Mouse (Mus musculus): ENCODE measurements around the gene Mcoln3.

Gene Mcoln3

GRCm38 (mm10) chr3:146134834-146135233 lies 17.6 kb downstream of the Mcoln3 start:
- no peak for DNase-seq (ENCODE audit: low spot score in 2 of 2)

DNA sequence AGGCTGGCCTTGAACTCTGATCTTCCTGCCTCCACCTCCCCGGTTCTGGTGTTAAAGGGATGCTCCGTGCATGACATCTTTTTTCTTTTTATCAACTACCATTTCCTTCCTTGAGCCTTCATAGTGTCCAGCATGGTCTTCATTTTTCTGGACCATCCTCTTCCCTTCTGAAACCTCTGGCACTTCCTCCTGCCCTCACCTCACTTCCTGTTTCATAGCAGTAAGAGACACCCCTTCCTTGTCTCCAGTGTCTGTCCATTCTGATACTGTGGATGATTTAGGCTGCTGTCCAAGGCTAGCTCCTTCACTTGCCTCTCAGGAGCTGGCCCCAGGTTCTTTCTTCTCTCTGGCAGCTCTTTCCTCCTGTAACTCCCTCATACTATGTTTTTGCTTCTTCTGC lies 18.2 kb downstream of the Mcoln3 start:
- no peak for DNase-seq (ENCODE audit: low spot score in 2 of 2)

DNA sequence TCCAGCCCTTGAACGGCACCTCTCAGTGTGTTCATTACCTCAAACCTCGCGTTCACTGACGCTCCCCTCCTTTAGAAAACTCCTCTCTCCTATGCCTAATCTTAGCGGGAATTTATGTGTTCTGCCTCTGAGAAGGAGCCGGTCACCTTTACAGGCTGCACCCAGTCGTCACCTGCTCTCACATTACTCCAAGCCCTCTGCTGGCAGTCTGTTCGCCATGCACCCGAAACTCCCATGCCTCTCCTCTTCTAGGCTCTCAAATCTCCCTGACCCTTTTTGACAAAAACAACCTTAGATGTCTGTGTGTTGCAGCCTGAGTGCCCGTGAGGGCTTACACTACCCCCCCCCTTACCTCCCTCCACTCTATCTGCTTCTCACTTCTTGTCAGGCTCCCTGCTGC lies 19.2 kb downstream of the Mcoln3 start:
- no peak for DNase-seq (ENCODE audit: low spot score in 2 of 2)

GRCm38 (mm10) chr3:146140276-146140675 lies 23.0 kb downstream of the Mcoln3 start:
- DNase-seq (ENCODE audit: low spot score in 2 of 2) = no peak

DNA sequence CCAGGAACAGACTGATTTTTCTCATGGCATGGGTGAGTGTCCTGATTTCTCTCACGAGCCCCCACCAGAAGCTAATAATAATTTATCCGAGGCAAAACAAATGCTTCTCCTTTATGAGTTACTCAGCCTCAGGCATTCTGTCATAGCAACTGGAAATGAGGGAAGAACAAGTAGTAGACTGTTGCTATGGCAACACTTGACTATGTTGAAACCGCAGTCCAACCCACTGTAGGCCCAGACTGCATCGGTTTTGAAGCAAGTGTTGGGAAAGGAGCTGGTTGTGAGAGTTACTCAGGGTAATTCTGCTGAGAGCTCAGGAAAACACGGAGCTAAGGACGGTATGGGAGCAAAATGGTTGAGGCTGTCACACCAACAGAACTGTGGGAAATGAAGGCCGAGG lies 25.3 kb downstream of the Mcoln3 start:
- DNase-seq (ENCODE audit: low spot score in 2 of 2) = no peak

DNA sequence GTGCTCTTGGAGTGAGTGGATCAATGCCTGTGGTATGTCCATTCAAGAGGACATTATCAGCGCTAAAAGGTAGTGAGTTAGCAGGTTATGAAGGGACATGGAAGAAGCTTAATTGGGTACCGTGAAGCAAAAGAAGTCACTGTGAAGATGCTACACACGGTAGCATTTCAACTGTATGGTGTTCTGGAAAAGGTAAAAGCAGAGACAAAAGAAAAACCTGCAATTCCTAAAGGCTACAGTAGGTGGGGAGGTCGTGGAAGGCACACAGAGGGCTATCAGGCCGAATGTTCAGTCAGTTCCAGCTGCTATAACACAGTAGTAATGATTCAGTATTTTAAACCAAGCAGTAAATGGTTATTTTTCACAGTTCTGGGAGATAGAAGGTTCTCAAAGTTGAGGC lies 28.3 kb downstream of the Mcoln3 start:
- no peak for DNase-seq (ENCODE audit: low spot score in 2 of 2)

DNA sequence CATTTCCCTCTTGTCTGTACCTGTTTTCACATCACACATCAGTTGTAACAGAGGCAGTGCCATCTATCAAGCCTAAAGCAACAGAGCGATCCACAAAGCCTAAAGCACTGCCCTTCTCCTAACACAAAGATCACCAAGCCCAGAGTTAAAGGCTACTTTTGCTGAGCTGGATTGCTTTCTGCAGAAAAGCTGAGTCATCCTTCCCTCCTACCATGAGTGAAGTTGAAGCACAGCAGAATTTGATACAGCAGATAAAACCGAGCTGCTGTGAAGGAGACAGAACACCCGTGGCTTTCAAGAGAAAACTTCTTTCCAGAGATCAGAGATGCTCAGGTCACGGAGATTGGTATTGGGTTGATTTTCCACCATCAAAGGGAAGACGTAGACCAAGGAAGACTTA lies 28.9 kb downstream of the Mcoln3 start:
- DNase-seq (ENCODE audit: low spot score in 2 of 2) = no peak

GRCm38 (mm10) chr3:146149156-146150057 lies 32.2 kb downstream of the Mcoln3 start, which contains the start of gene Mcoln2:
Mcoln2 (plus strand) TSS chr3:146149833.
- peak in 1 of 2 experiments; percentile 14 for DNase-seq (ENCODE audit: low spot score in 2 of 2)

DNA sequence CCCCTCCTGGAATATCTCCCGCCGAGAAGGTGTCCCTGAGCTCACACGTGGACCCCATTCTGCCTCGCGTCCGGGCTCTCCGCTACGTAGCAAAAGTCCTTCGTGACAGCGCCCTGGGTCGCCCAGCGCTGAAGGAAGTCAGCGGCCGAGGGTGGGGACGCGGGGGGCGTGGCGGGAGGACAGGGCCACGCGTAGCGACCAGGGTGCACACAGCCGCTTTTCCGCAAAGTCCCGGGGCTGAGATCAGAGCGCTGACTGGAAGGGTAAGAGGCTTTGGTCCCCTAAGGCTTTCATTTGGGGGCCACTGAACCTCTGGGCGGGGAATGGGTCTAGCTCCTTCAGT lies 32.8 kb downstream of the Mcoln3 start:
- DNase-seq (ENCODE audit: low spot score in 2 of 2) = peak; percentile 20 to 32

- peak in 1 of 2 experiments; percentile 11 for DNase-seq (ENCODE audit: low spot score in 2 of 2)
These were observed 33.3 kb downstream of the Mcoln3 start for GRCm38 (mm10) chr3:146150560-146150959.

DNA sequence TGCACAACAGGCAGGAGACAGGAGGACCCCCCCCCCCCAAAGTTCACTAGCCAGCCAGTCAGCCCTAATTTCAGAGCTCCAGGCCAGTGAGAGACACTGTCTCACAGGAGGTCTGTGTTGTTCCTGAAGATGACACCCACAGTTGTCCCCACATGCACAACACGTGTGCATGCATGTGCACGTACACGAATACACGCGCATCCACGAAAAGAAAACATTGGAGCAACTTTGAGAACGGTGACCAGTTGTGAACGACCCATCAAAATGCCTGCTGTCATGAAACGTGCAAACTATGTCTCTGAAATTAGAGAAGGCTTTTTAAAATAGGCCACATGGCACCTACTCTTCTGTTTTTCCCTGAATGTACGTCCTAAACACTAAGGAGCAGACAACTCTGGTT lies 34.1 kb downstream of the Mcoln3 start:
- DNase-seq (ENCODE audit: low spot score in 2 of 2) = no peak

- no peak for DNase-seq (ENCODE audit: low spot score in 2 of 2)
These were observed 34.5 kb downstream of the Mcoln3 start for GRCm38 (mm10) chr3:146151755-146152154.

DNA sequence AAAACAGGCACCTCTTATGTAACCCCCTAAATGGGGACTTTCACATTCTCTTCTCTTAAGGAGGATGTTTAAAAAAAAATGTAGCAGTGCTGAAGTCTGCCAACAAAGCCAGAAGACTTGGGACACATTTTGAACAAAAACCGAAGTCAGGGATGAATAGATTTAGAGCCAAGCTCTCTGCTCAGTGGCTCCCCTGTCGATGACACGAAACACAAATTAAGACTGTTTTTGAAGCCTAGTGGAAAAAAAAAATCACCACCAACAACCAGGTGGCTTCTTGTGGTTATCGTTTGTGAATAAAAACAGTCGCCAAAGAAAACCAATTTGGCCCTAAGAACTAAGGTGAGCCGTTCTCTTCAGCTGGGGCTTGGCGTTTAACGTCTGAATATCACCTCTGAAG lies 35.1 kb downstream of the Mcoln3 start:
- no peak for DNase-seq (ENCODE audit: low spot score in 2 of 2)

DNA sequence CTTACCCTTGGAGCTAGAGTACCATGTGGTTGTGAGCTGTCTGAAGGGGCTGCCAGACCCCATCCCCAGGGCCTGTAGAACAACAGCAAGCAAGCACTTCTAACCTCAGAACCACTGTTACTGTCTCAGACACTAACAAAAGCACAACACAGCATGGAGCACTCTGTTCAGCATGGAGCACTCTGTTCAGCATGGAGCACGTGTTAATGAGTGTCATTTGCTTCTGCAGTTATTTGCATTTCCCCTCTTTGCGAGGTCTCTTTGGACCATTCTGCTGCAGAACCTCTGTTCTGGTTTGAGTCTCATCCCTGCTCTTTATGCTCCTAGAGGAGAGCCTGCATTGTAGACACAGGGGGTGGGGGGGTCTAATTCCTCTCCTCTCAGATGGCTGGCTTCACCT lies 35.7 kb downstream of the Mcoln3 start:
- DNase-seq (ENCODE audit: low spot score in 2 of 2) = no peak

- DNase-seq (ENCODE audit: low spot score in 2 of 2) = no peak
These were observed 36.8 kb downstream of the Mcoln3 start for GRCm38 (mm10) chr3:146153862-146154611.

DNA sequence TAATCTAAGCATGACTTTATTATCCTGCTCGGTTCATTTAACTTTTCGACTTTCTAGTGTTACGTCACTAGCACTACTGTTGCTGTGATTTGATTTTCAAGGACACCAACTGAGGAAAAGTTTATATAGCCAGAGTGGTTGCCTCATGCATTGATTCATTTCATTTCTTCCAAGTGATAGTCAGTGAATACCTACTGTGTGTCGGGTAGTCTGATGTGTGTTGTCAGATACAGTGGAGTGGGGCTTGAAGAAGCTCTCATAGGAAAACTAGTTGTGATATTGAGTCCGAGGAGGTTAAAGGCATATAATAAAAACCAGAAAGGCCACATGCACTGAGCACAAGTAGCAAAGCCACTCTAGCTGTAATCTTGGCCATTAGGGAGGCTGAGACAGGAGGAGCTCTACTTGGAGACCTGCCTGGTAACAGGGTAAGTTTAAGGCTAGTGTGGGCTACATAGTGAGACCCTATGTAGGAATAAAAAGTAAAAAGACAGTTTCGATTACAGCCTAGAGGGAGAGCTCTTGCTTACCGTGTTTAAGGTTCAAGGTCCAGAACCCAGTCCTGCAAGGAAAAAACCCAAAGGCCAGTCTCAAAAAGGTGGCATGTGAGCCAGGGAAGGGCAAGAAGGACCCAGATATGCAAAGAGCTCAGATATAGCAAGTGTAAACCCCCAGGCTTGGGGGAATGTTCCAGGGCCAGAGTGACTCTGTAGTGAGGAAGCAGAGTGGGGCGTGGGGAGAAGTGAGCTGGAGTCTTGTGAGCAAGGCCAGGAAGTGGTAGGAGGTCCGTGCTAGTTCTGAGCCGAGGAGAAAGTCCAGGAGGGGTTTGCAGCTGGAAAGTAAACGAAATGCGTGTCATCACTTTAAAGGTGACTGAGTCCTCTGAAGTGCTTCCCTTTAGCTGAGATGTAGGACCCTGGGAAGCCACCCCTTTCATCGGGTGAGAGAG lies 38.7 kb downstream of the Mcoln3 start:
- DNase-seq (ENCODE audit: low spot score in 2 of 2) = no peak

DNA sequence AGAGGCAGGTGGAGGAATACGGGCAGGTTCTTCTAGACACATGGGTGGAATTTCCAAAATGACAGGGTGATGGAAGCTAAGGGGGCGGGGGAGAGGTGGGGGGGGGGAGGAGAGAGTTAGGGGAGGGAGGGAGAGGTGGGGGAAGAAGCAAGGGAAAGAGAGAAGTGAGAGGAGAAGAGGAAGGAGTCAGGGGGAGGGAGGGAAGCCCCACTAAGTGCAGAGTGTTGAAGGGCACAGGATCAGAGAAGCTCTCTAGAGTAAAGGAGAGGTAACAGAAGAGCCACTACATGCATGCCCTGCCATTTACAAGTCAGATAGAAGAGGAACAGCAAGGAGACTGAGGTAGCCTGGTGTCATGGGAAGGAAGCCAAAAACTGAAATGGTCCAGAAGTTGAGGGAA lies 39.6 kb downstream of the Mcoln3 start:
- DNase-seq (ENCODE audit: low spot score in 2 of 2) = no peak

DNA sequence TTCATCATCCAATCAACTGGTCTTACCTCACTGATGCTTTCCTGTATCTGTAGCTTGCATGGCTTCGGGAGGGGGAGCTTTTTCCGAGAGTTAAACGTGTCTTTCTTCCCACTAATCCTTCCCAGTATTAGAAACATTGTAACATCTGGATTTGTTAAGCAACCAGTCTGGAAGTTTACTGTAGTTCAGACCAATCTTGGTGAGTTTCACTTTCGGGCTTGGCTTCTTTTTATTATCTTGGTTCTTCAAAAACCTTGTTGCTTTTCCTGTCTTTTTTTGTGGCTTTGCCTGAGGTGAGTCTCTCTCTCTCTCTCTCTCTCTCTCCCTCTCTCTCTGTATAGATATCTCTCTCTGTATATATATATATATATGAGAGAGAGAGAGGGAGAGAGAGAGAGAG lies 40.8 kb downstream of the Mcoln3 start:
- DNase-seq (ENCODE audit: low spot score in 2 of 2) = no peak

DNA sequence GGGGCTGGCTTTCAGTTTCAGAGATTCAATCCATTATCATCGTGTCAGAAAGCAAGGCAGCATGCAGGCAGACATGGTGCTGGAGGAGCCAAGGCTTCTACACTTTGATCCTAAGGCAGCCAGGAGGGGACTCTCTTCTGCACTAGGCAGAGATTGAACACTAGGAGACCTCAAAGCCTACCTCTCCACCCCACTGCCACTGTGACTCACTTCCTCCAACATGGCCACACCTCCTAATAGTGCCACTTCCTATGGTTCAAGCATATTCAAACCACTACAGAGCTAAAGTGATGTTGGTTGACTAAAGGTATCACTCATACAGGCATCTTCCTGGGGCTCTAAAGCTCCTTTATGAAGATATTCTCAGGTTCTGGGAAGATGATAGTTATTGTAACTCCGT lies 42.1 kb downstream of the Mcoln3 start:
- DNase-seq (ENCODE audit: low spot score in 2 of 2) = no peak

GRCm38 (mm10) chr3:146162197-146162596 lies 44.9 kb downstream of the Mcoln3 start:
- no peak for DNase-seq (ENCODE audit: low spot score in 2 of 2)

DNA sequence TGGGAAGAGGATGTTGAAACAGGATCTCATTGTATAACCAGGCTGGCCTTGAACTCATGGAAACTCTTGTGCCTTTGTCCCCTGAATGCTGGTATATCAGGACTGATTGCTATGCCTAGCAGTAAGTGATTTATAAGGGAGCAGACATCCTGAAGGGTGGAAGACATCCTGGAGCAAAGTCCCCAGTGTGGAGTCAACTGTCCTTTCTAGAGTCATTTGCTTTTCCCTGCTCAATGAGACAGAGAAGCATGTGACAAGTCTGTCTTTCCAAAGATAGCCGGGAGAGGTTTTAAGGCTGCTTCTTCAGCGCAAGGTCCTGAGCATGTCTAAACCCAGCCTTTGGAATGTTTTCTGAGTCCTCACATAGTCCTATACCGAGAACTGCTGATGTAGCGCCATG lies 52.1 kb downstream of the Mcoln3 start:
- no peak for DNase-seq (ENCODE audit: low spot score in 2 of 2)

DNA sequence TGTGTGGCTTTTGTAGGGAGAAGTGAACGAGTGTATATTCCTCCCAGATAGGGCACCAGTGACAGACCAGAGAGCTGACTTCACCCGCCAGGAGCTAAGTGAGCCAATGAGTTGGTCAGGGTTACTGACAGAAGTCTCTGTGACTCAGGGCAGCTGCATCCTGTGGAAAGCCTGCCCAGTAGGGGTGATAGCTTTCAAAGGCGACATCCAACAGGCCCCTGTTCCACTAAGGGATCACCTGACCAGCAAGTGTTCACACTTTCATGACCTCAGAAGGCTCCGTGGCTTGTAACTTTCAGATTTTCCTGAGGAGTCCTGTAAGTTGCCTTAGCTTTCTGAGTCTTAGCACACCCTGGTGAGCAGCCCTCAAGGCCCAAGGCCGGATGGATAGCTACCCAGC lies 55.8 kb downstream of the Mcoln3 start:
- no peak for DNase-seq (ENCODE audit: low spot score in 2 of 2)

All from urinary bladder, adult 18-20 months (tissue).